Mouse (Mus musculus) liver, postnatal 0 days (tissue): ENCODE measurements around the gene Nnat. TPM values are rescaled to one million over a fixed set of nuclear protein-coding genes. Genes with fewer than 3 reads are reported as not detected.
A peak's percentile ranks its signal among the peaks of the same experiment; 100 is the strongest.

Experiments used
- ATAC-seq: fragments of 200-750 bp; cut with Nextera tagmentation; 2 replicates; pipeline ENCODE4 v1.8.0; 2017; ENCODE audit warnings: mild to moderate bottlenecking, moderate library complexity
- DNase-seq: peaks from one replicate; pipeline ENCODE4 v3.0.0-alpha.2; 2016
- H3K27ac ChIP-seq: fragments of 300-500 bp; sonication (generic); 2 replicates; pipeline ENCODE4 v1.5.1; 2014; ENCODE audit warnings: antibody characterized with exemption, moderate library complexity, mild to moderate bottlenecking, low read depth
- H3K27me3 ChIP-seq: fragments of 300-500 bp; sonication (generic); 2 replicates; pipeline ENCODE4 v1.6.1; 2014; ENCODE audit warnings: low read length, control low read depth, mixed read lengths; ENCODE audit not compliant: insufficient read depth
- H3K36me3 ChIP-seq: fragments of 300-500 bp; sonication (generic); replicated peaks from 2 replicates; pipeline ENCODE4 v1.6.1; 2014; ENCODE audit warnings: mild to moderate bottlenecking, control low read depth, low read length, moderate library complexity, mixed read lengths; ENCODE audit not compliant: insufficient read depth
- H3K4me1 ChIP-seq: fragments of 300-500 bp; sonication (generic); 2 replicates; pipeline ENCODE4 v1.6.1; 2014; ENCODE audit warnings: antibody characterized with exemption, mild to moderate bottlenecking, control low read depth; ENCODE audit not compliant: insufficient read depth
- H3K4me2 ChIP-seq: fragments of 300-500 bp; sonication (generic); 2 replicates; pipeline ENCODE4 v1.6.1; 2014; ENCODE audit warnings: low read depth, mild to moderate bottlenecking, low read length, moderate library complexity, mixed read lengths
- H3K4me3 ChIP-seq: fragments of 300-500 bp; sonication (generic); 2 replicates; pipeline ENCODE4 v1.5.1; 2014; ENCODE audit warnings: low read depth, low read length
- H3K9ac ChIP-seq: fragments of 300-500 bp; sonication (generic); replicated peaks from 2 replicates; pipeline ENCODE4 v1.6.1; 2014; ENCODE audit warnings: mild to moderate bottlenecking, moderate library complexity
- H3K9me3 ChIP-seq: fragments of 300-500 bp; sonication (generic); 2 replicates; pipeline ENCODE4 v1.6.1; 2016; ENCODE audit warnings: mild to moderate bottlenecking, control low read depth, low read length, mixed read lengths
- CTCF ChIP-seq: sonication (generic); IDR thresholded peaks from 2 replicates; pipeline ENCODE4 v1.5.1; 2016; ENCODE audit warnings: antibody characterized with exemption, low read depth
- EP300 ChIP-seq: IDR thresholded peaks from 2 replicates; pipeline ENCODE4 v1.6.1; 2016; ENCODE audit warnings: antibody characterized with exemption, low read depth, mild to moderate bottlenecking
- WGBS: fragments of 180-500 bp; shearing (Covaris S2); extraction: QIAGEN DNeasy Blood & Tissue Kit; methylation state at CpG from one replicate; pipeline ENCODE4 v1.1.7; 2014; ENCODE audit not compliant: insufficient replicate concordance; 5-methylcytosine and 5-hydroxymethylcytosine counted together
- polyA plus RNA-seq: library from polyadenylated mRNA; unstranded; fragments of >200 nt; fragmentation: Nextera tagmentation; extraction: Ambion mirVana; gene quantifications from 2 replicates; pipeline ENCODE4 v1.2.1, GENCODE M21; 2015

Gene Nnat
- polyA plus RNA-seq, 1 experiment from 2014 or later, result 6.6 TPM

- Histone ChIP-seq H3K9ac (no peak overlapping the region), H3K4me2 (peak overlapping the region; percentile 46; the same call in 1 of the 2 replicates), H3K4me1 (0 out of 2 replicates have a peak, but pooled peaks cover 4% of the 10 kb centered on the region), H3K9me3 (peaks cover 3% of the 10 kb centered on the region), H3K4me3 (no peak overlapping the region), H3K27me3 (peaks cover 9% of the 10 kb centered on the region), H3K27ac (no peak overlapping the region), H3K36me3 (no peaks in the 10 kb centered on the region)
- no peak for DNase-seq
- 59% methylated on average over 19 of the region's 19 CpGs for WGBS
- no peak for TF ChIP-seq EP300
- TF ChIP-seq CTCF, result no peak
- ATAC-seq, result no peak
These were observed 438 bp upstream of the Nnat start for GRCm38 (mm10) chr2:157559440-157559839.

- DNase-seq, result no peak
These were observed 424 bp downstream of the Nnat start for GRCm38 (mm10) chr2:157560302-157560701.

GRCm38 (mm10) chr2:157561165-157561836 lies 1.4 kb downstream of the Nnat start:
- DNase-seq (peak; percentile 77), ATAC-seq (peak; percentile 77)
- Histone ChIP-seq H3K4me1 (0 out of 2 replicates have a peak, but pooled peaks cover 2% of the 10 kb centered on the region), H3K36me3 (no peaks in the 10 kb centered on the region), H3K4me2 (peak overlapping the region; percentile 46), H3K27ac (no peak overlapping the region), H3K9ac (no peak overlapping the region), H3K27me3 (peaks cover 9% of the 10 kb centered on the region), H3K4me3 (no peak overlapping the region; the same call in 1 of the 2 replicates), H3K9me3 (peaks cover 3% of the 10 kb centered on the region)
- WGBS, result 52% methylated on average over 24 of the region's 27 CpGs
- TF ChIP-seq CTCF, result no peak
- TF ChIP-seq EP300, result no peak

More at GRCm38 (mm10) chr2:157560302-157560701, 424 bp downstream of the Nnat start:
- WGBS, result 41% methylated on average over 33 of the region's 33 CpGs
- Histone ChIP-seq H3K4me1 (0 out of 2 replicates have a peak, but pooled peaks cover 2% of the 10 kb centered on the region), H3K36me3 (no peaks in the 10 kb centered on the region), H3K27me3 (peaks cover 9% of the 10 kb centered on the region), H3K27ac (no peak overlapping the region), H3K9me3 (peaks cover 3% of the 10 kb centered on the region), H3K4me3 (peak overlapping the region; percentile 32), H3K9ac (no peak overlapping the region), H3K4me2 (peak overlapping the region; percentile 46)
- ATAC-seq, result no peak
- TF ChIP-seq CTCF, result no peak
- TF ChIP-seq EP300, result no peak

- H3K9ac ChIP-seq, result no peak overlapping the region
- no peak overlapping the region for H3K4me3 ChIP-seq
- TF ChIP-seq CTCF (no peak), EP300 (no peak)
- WGBS, result 39% methylated on average over 2 of the region's 2 CpGs
- H3K27me3 ChIP-seq, result peaks cover 9% of the 10 kb centered on the region
- H3K36me3 ChIP-seq, result no peaks in the 10 kb centered on the region
- H3K4me1 ChIP-seq, result peaks cover 12% of the 10 kb centered on the region
- no peak for DNase-seq
- H3K27ac ChIP-seq, result no peak overlapping the region
- peaks cover 3% of the 10 kb centered on the region for H3K9me3 ChIP-seq
- no peak overlapping the region for H3K4me2 ChIP-seq
- no peak for ATAC-seq
These were observed 3.2 kb downstream of the Nnat start for GRCm38 (mm10) chr2:157563031-157563430.

GRCm38 (mm10) chr2:157564723-157565122 lies 4.8 kb downstream of the Nnat start:
- no peak for TF ChIP-seq CTCF
- TF ChIP-seq EP300, result no peak
- H3K27ac ChIP-seq, result no peak overlapping the region
- H3K4me3 ChIP-seq, result peak overlapping the region; percentile 75
- 77% methylated on average over 4 of the region's 4 CpGs for WGBS
- H3K4me2 ChIP-seq, result peak overlapping the region; percentile 90; the same call in 1 of the 2 replicates
- 0 out of 2 replicates have a peak overlapping the region, but pooled peaks have one; percentile 91 for H3K9ac ChIP-seq
- H3K9me3 ChIP-seq, result peaks cover 3% of the 10 kb centered on the region
- H3K4me1 ChIP-seq, result peaks cover 12% of the 10 kb centered on the region
- ATAC-seq, result no peak
- H3K36me3 ChIP-seq, result no peaks in the 10 kb centered on the region
- H3K27me3 ChIP-seq, result peaks cover 8% of the 10 kb centered on the region
- DNase-seq, result no peak

- H3K4me3 ChIP-seq, result peak overlapping the region; percentile 75
- no peaks in the 10 kb centered on the region for H3K9me3 ChIP-seq
- H3K27ac ChIP-seq, result peak overlapping the region; percentile 81
- no peaks in the 10 kb centered on the region for H3K36me3 ChIP-seq
- 4% methylated on average over 13 of the region's 13 CpGs for WGBS
- 0 out of 2 replicates have a peak, but pooled peaks cover 1% of the 10 kb centered on the region for H3K27me3 ChIP-seq
- DNase-seq (no peak), ATAC-seq (no peak)
- peak overlapping the region; percentile 91 for H3K9ac ChIP-seq
- H3K4me2 ChIP-seq, result peak overlapping the region; percentile 90
- no peak for TF ChIP-seq EP300
- no peak for TF ChIP-seq CTCF
- peaks cover 15% of the 10 kb centered on the region for H3K4me1 ChIP-seq
These were observed 5.6 kb downstream of the Nnat start for GRCm38 (mm10) chr2:157565446-157565845.
